Mouse (Mus musculus) limb, embryonic 14.5 days (tissue): ENCODE measurements at regions not wholly inside any gene's neighbourhood (a gene's known extent, or its start where the extent isn't known, plus 50 kb on each side); places are given as distances from the start of the nearest gene placed in this dataset.

ENCODE experiments used
- ATAC-seq: fragments of 200-750 bp; cut with Nextera tagmentation; 2 replicates; pipeline ENCODE4 v1.8.0; 2017; ENCODE audit warnings: low read depth, moderate number of reproducible peaks, moderate TSS enrichment; ENCODE audit not compliant: low FRiP score
- DNase-seq: peaks from one replicate; pipeline ENCODE4 v3.0.0-alpha.2; 2015; ENCODE audit warnings: low spot score
- H3K27ac ChIP-seq: fragments of 300-500 bp; sonication (generic); replicated peaks from 2 replicates; pipeline ENCODE4 v1.5.1; 2014; ENCODE audit warnings: low read depth, mild to moderate bottlenecking, low read length, moderate library complexity, mixed read lengths
- H3K27me3 ChIP-seq: fragments of 300-500 bp; sonication (generic); 2 replicates; pipeline ENCODE4 v1.6.1; 2014; ENCODE audit warnings: low read length, mixed read lengths; ENCODE audit not compliant: control insufficient read depth, insufficient read depth
- H3K36me3 ChIP-seq: fragments of 300-500 bp; sonication (generic); 2 replicates; pipeline ENCODE4 v1.6.1; 2014; ENCODE audit warnings: mild to moderate bottlenecking, low read length, moderate library complexity, mixed read lengths; ENCODE audit not compliant: control insufficient read depth, insufficient read depth
- H3K4me1 ChIP-seq: fragments of 300-500 bp; sonication (generic); 2 replicates; pipeline ENCODE4 v1.6.1; 2014; ENCODE audit warnings: antibody characterized with exemption, low read length, mixed read lengths; ENCODE audit not compliant: control insufficient read depth, insufficient read depth
- H3K4me2 ChIP-seq: fragments of 300-500 bp; sonication (generic); replicated peaks from 2 replicates; pipeline ENCODE4 v1.6.1; 2014; ENCODE audit warnings: low read depth, mild to moderate bottlenecking, low read length, moderate library complexity; ENCODE audit not compliant: severe bottlenecking
- H3K4me3 ChIP-seq: fragments of 300-500 bp; sonication (generic); replicated peaks from 2 replicates; pipeline ENCODE4 v1.5.1; 2014; ENCODE audit warnings: low read length
- H3K9ac ChIP-seq: fragments of 300-500 bp; sonication (generic); 2 replicates; pipeline ENCODE4 v1.6.1; 2014; ENCODE audit warnings: mild to moderate bottlenecking, low read depth, low read length, moderate library complexity; ENCODE audit not compliant: severe bottlenecking
- H3K9me3 ChIP-seq: fragments of 300-500 bp; sonication (generic); 2 replicates; pipeline ENCODE4 v1.6.1; 2016; ENCODE audit warnings: low read length; ENCODE audit not compliant: control insufficient read depth
- POLR2A ChIP-seq: fragments of 200-500 bp; IDR thresholded peaks from 2 replicates; pipeline ENCODE4 v1.8.0; 2012; ENCODE audit warnings: inconsistent platforms, mild to moderate bottlenecking, moderate library complexity, borderline replicate concordance; ENCODE audit not compliant: insufficient read depth, insufficient read length; ENCODE audit errors: extremely low read depth
- WGBS: fragments of 180-500 bp; shearing (Covaris S2); extraction: QIAGEN DNeasy Blood & Tissue Kit; methylation state at CpG from one replicate; pipeline ENCODE4 v1.1.7; 2014; 5-methylcytosine and 5-hydroxymethylcytosine counted together

DNA sequence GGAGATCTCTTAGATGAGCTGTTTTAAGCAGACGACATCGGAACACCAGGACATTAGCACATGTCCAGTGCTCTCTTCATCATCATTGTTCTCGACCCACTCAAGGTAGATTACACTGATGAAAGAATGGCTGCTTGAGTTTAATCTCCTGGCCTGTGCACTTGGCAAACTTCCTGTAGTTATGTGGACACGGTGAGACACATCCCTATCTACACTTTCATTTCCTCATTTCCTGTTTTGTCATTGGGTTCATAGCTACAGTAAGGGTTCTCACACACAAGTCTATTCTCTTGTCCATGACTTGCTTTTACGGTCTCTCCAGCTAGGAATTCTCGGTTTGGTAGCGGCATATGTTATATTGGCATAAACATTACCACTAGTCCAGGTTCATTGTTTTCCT is 190.5 kb downstream of the Pdgfra start:
- Histone ChIP-seq H3K9me3 (no peaks in the 10 kb centered on the region), H3K4me2 (no peak overlapping the region), H3K4me1 (no peaks in the 10 kb centered on the region), H3K27ac (no peak overlapping the region), H3K27me3 (no peaks in the 10 kb centered on the region), H3K9ac (no peak overlapping the region), H3K36me3 (no peaks in the 10 kb centered on the region), H3K4me3 (no peak overlapping the region)
- 83% methylated on average over 7 of the region's 7 CpGs for WGBS
- no peak for DNase-seq
- TF ChIP-seq POLR2A, result no peak
- ATAC-seq, result no peak

DNA sequence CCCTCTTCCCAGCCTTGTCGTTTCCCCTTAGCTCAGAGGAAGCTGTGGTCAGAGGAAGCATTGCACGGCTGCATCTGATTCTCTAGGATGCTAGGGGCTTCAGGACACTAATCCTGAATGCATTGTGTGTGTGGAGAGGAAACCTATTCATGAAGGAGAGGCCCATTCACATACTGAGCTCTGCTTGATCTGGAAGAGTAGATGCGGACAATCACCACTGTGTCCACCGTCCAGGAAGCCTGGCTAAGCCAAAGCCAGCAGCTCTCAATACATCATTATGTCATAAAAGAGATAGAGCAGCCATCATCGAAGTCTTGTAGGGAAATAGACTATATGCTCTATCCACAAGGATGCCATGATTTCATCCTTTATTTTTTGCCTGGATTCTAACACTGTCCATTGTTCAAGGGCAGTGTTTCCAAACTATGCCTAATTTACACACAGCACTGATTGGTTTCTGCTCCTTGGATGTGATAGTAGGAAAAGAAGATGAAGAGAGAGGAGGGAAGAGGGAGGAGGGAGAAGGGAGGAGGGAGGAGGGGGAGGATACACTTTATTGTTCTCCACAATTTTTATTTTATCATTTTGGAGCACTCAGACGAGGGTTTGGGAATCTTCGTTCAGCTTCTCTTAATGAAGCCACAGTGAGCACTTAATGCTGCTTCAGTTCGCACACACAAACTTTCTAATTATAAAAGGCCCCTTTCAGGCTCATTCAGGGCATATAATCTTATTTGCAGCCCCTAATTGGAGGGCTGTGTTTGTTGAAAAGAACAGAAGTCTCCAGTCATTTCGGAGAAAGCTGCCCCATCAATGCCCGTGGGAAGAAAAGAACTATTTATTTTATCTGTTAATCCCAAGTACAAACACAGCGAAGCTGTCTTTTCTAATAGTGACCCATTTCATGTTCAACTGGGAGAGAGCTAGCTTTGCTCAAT is 195.0 kb downstream of the Pdgfra start:
- Histone ChIP-seq H3K27me3 (no peaks in the 10 kb centered on the region), H3K4me1 (no peaks in the 10 kb centered on the region), H3K4me2 (no peak overlapping the region), H3K4me3 (no peak overlapping the region), H3K27ac (no peak overlapping the region), H3K36me3 (no peaks in the 10 kb centered on the region), H3K9ac (no peak overlapping the region), H3K9me3 (no peaks in the 10 kb centered on the region)
- 71% methylated on average over 11 of the region's 11 CpGs for WGBS
- DNase-seq, result no peak
- TF ChIP-seq POLR2A, result no peak
- ATAC-seq, result no peak

DNA sequence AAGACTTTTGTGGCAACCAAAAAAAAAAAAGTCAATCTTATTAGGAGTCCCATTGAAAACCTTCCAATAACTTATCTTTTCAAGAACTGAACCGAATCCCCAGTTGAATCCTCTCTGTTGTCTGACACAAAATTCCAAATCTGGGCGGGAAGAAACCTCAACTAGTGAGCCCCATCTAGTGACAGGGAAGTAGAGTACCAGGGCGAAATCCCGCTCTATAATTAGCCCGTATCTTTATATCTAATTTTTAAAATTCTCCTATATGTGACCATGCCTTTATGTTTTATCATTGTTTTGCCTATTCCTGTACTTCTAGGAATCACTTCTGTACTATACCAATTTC is 195.7 kb downstream of the Pdgfra start:
- no peaks in the 10 kb centered on the region for H3K36me3 ChIP-seq
- H3K27ac ChIP-seq, result no peak overlapping the region
- no peaks in the 10 kb centered on the region for H3K4me1 ChIP-seq
- H3K4me2 ChIP-seq, result no peak overlapping the region
- DNase-seq (no peak), ATAC-seq (no peak)
- H3K27me3 ChIP-seq, result no peaks in the 10 kb centered on the region
- H3K9me3 ChIP-seq, result no peaks in the 10 kb centered on the region
- no peak overlapping the region for H3K9ac ChIP-seq
- no peak for TF ChIP-seq POLR2A
- 81% methylated on average over 5 of the region's 5 CpGs for WGBS
- no peak overlapping the region for H3K4me3 ChIP-seq

- Histone ChIP-seq H3K9me3 (no peaks in the 10 kb centered on the region), H3K4me1 (no peaks in the 10 kb centered on the region), H3K36me3 (no peaks in the 10 kb centered on the region), H3K9ac (no peak overlapping the region), H3K27me3 (no peaks in the 10 kb centered on the region), H3K4me3 (no peak overlapping the region), H3K4me2 (no peak overlapping the region), H3K27ac (no peak overlapping the region)
- DNase-seq (no peak), ATAC-seq (no peak)
- no peak for TF ChIP-seq POLR2A
- WGBS, result 27% methylated on average over 1 of the region's 1 CpGs
Observed at GRCm38 (mm10) chr5:75355266-75355665, 203.2 kb downstream of the Pdgfra start.

- Histone ChIP-seq H3K4me3 (no peak overlapping the region), H3K4me2 (no peak overlapping the region), H3K27me3 (no peaks in the 10 kb centered on the region), H3K4me1 (no peaks in the 10 kb centered on the region), H3K36me3 (no peaks in the 10 kb centered on the region), H3K9me3 (no peaks in the 10 kb centered on the region), H3K9ac (no peak overlapping the region), H3K27ac (no peak overlapping the region)
- WGBS, result 73% methylated on average over 5 of the region's 5 CpGs
- DNase-seq (no peak), ATAC-seq (no peak)
- no peak for TF ChIP-seq POLR2A
Observed at GRCm38 (mm10) chr5:75358869-75359268, 206.8 kb downstream of the Pdgfra start.
